ENCODE assay signal across 8 mouse cellular contexts in the genomic region with DNA sequence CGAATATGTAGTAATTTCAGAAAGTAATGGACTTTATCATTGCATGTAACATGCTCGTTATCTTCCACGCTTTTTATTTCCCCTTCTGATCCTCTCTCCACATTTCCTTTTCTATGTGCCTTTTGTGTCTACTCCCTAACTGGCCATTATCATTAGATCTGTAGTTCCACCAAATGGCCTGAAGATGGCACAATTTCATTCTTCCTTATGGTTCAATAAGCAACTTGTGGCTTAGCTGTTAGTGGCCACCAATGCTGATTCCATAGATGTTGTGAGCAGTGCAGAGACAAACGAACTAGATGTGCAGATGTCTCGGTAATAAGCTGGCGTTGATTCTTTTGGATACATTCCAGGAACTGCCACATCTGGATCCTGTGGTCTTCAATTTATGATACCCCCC.
A peak's percentile ranks its signal among the peaks of the same experiment; 100 is the strongest.
DNase-seq lines count a peak whose midpoint lies in the region; ATAC-seq lines count a peak whose summit lies in the region.

No protein-coding gene starts in this region.

- ATAC-seq in granulocyte monocyte progenitor cell, adult 5-6 weeks (replicated peaks; ENCODE audit: poor library complexity, severe bottlenecking), result peak; percentile 48; the same call in 1 of the 2 replicates

- peak; percentile 31 for DNase-seq in adrenal gland, adult 2 months
- DNase-seq in adrenal gland, postnatal 25 days, result no peak
- DNase-seq in layer of hippocampus, adult 9-10 months (ENCODE audit: low spot score), result peak; percentile 21
- no peak for DNase-seq in layer of hippocampus, postnatal 25 days (ENCODE audit: extremely low spot score in 1 of 2, low spot score in 1 of 2)
- peak; percentile 42 for DNase-seq in WW6 (ENCODE audit: low read depth, low spot score)
- peak; percentile 19 for DNase-seq in telencephalon, adult 2 months (ENCODE audit: low read depth, low spot score)
- DNase-seq in spleen, postnatal 4 days (ENCODE audit: low spot score in 2 of 2), result no peak

Comparison
In these comparisons a context has a peak if more than half of its experiments do, and no peak if none do; other contexts are left out.
1. DNase-seq: peak in adrenal gland, adult 2 months (single experiment), layer of hippocampus, adult 9-10 months (single experiment), WW6 (single experiment) and telencephalon, adult 2 months (single experiment); none in adrenal gland, postnatal 25 days (single experiment), layer of hippocampus, postnatal 25 days (0 of 2) and spleen, postnatal 4 days (0 of 2).